28 mouse cellular contexts compared by ENCODE assay signal in genomic region chr15:90789941-90790340, GRCm38 (mm10).
DNase-seq lines count a peak whose midpoint lies in the region; ATAC-seq and TF ChIP-seq lines count a peak whose summit lies in the region.
"Had no signal": no experiment of that assay in that cellular context is flagged by ENCODE, and none has a peak within 500 bp of the region (broad histone marks: within the 10 kb centered on the region; RNA-seq: fewer than 3 reads in every experiment).

No protein-coding gene starts in this region.

- H3K27ac ChIP-seq in forebrain, postnatal 0 days (ENCODE audit: low read depth, low read length): no peak overlapping the region
- H3K27ac ChIP-seq in forebrain, embryonic 15.5 days (replicated peaks): no peak overlapping the region
- 0 out of 2 replicates have a peak overlapping the region, but pooled peaks have one; percentile 10 for H3K27ac ChIP-seq in ES-E14 (ENCODE audit: insufficient read depth, low read depth, low read length, poor library complexity, severe bottlenecking)
- H3K27ac ChIP-seq: embryonic facial prominence, embryonic 10.5 days; embryonic facial prominence, embryonic 13.5 days; forebrain, embryonic 13.5 days; heart, embryonic 15.5 days; hindbrain, embryonic 10.5 days; hindbrain, embryonic 13.5 days had no signal

- no peak for DNase-seq in forebrain, postnatal 0 days
- peak; percentile 38 for DNase-seq in layer of hippocampus, adult 9-11 months
- DNase-seq in layer of hippocampus, adult 9-10 months (ENCODE audit: low spot score): no peak
- peak; percentile 15 for DNase-seq in lung, postnatal 36 days
- no peak for DNase-seq in lung, postnatal 4 days
- DNase-seq in ES-E14 (ENCODE audit: low read depth, low spot score): no peak
- DNase-seq in left cerebral cortex, adult 18-20 months (ENCODE audit: low spot score in 2 of 2): no peak
- DNase-seq: adrenal gland, postnatal 10 days; cerebellum, adult 11-12 months; cerebellum, adult 8-10 months; cerebellum, postnatal 10 days; cerebellum, postnatal 36 days; gastrocnemius, postnatal 25 days; heart, adult 18-20 months; heart, postnatal 10 days; heart, postnatal 36 days had no signal

- no peaks in the 10 kb centered on the region for H3K4me1 ChIP-seq in forebrain, postnatal 0 days (ENCODE audit: insufficient read depth)
- H3K4me1 ChIP-seq in forebrain, embryonic 15.5 days: no peaks in the 10 kb centered on the region
- no peaks in the 10 kb centered on the region for H3K4me1 ChIP-seq in ES-E14 (ENCODE audit: control insufficient read depth in 2 of 2, insufficient read depth in 2 of 2, low read length in 2 of 2, poor library complexity in 1 of 2)
- H3K4me1 ChIP-seq: forebrain, embryonic 13.5 days; heart, embryonic 12.5 days; heart, embryonic 15.5 days; hindbrain, embryonic 13.5 days had no signal

- no peak overlapping the region for H3K4me3 ChIP-seq in forebrain, postnatal 0 days (ENCODE audit: low read depth, low read length)
- H3K4me3 ChIP-seq in forebrain, embryonic 15.5 days: no peak overlapping the region
- H3K4me3 ChIP-seq in ES-E14 (ENCODE audit: insufficient read depth in 1 of 2, low read depth in 1 of 2, low read length in 2 of 2, poor library complexity in 1 of 2, severe bottlenecking in 1 of 2): no peak overlapping the region
- H3K4me3 ChIP-seq: embryonic facial prominence, embryonic 10.5 days; embryonic facial prominence, embryonic 13.5 days; erythroblast, embryonic 14.5 days; forebrain, embryonic 13.5 days; heart, embryonic 12.5 days; heart, embryonic 15.5 days; hindbrain, embryonic 10.5 days; hindbrain, embryonic 13.5 days had no signal

- TF ChIP-seq CTCF in forebrain, postnatal 0 days (IDR thresholded peaks at IDR 0.05; ENCODE audit: low read depth): no peak

- ATAC-seq in forebrain, postnatal 0 days: peak; percentile 20; the same call in 1 of the 2 replicates
- ATAC-seq in forebrain, embryonic 15.5 days (replicated peaks): no peak
- ATAC-seq: forebrain, embryonic 13.5 days; hindbrain, embryonic 16.5 days; Patski had no signal

- 74% methylated on average over 5 of the region's 5 CpGs for WGBS in forebrain, postnatal 0 days
- 81% methylated on average over 5 of the region's 5 CpGs for WGBS in forebrain, embryonic 15.5 days

- H3K4me2 ChIP-seq in forebrain, postnatal 0 days (ENCODE audit: low read depth): no peak overlapping the region
- H3K4me2 ChIP-seq in forebrain, embryonic 15.5 days (replicated peaks): no peak overlapping the region
- H3K4me2 ChIP-seq: embryonic facial prominence, embryonic 13.5 days; forebrain, embryonic 13.5 days; heart, embryonic 12.5 days; heart, embryonic 15.5 days; hindbrain, embryonic 13.5 days had no signal

- no peaks in the 10 kb centered on the region for H3K9me3 ChIP-seq in forebrain, postnatal 0 days (ENCODE audit: low read length)
- no peaks in the 10 kb centered on the region for H3K9me3 ChIP-seq in forebrain, embryonic 15.5 days
- H3K9me3 ChIP-seq in ES-E14 (ENCODE audit: control insufficient read depth, insufficient read depth, low read depth, low read length): no peaks in the 10 kb centered on the region
- H3K9me3 ChIP-seq: embryonic facial prominence, embryonic 10.5 days; embryonic facial prominence, embryonic 13.5 days; forebrain, embryonic 13.5 days; heart, embryonic 12.5 days; heart, embryonic 15.5 days; hindbrain, embryonic 10.5 days; hindbrain, embryonic 13.5 days had no signal

- no peaks in the 10 kb centered on the region for H3K27me3 ChIP-seq in forebrain, postnatal 0 days (ENCODE audit: insufficient read depth, low read length)
- H3K27me3 ChIP-seq in forebrain, embryonic 15.5 days: no peaks in the 10 kb centered on the region
- H3K27me3 ChIP-seq: embryonic facial prominence, embryonic 13.5 days; forebrain, embryonic 13.5 days; heart, embryonic 12.5 days; heart, embryonic 15.5 days; hindbrain, embryonic 13.5 days had no signal

- H3K9ac ChIP-seq in forebrain, postnatal 0 days: no peak overlapping the region
- no peak overlapping the region for H3K9ac ChIP-seq in forebrain, embryonic 15.5 days (replicated peaks)
- no peak overlapping the region for H3K9ac ChIP-seq in ES-E14 (ENCODE audit: insufficient read depth, low read depth, low read length, poor library complexity, severe bottlenecking)
- H3K9ac ChIP-seq: embryonic facial prominence, embryonic 13.5 days; forebrain, embryonic 13.5 days; heart, embryonic 12.5 days; heart, embryonic 15.5 days; hindbrain, embryonic 13.5 days had no signal

- in situ Hi-C loops in ES-E14 (cut with MboI; ENCODE audit: low sequenced_read_pairs in 2 of 2, unreplicated experiment in 2 of 2): no loop called here

- no peaks in the 10 kb centered on the region for H3K36me3 ChIP-seq in forebrain, postnatal 0 days (ENCODE audit: insufficient read depth)
- H3K36me3 ChIP-seq in forebrain, embryonic 15.5 days: no peaks in the 10 kb centered on the region
- no peaks in the 10 kb centered on the region for H3K36me3 ChIP-seq in ES-E14 (ENCODE audit: control insufficient read depth, insufficient read depth, low read length, poor library complexity, severe bottlenecking)
- H3K36me3 ChIP-seq: embryonic facial prominence, embryonic 10.5 days; embryonic facial prominence, embryonic 13.5 days; G1E; heart, embryonic 12.5 days; heart, embryonic 15.5 days; hindbrain, embryonic 10.5 days; hindbrain, embryonic 13.5 days had no signal

TF ChIP-seq in ES-E14, 5 proteins besides CTCF, POLR2A, EP300 and RAD21:
- no peak for TF ChIP-seq CHD2 (IDR thresholded peaks at IDR 0.05; ENCODE audit: low read depth, low read length)
- no peak for TF ChIP-seq ZNF384 (IDR thresholded peaks at IDR 0.05; ENCODE audit: low read depth, low read length)
- TF ChIP-seq ZC3H11A (IDR thresholded peaks at IDR 0.05; ENCODE audit: borderline replicate concordance, low read depth, low read length): no peak
- TF ChIP-seq MAFK (IDR thresholded peaks at IDR 0.05; ENCODE audit: insufficient read depth, low read depth, low read length): no peak
- TF ChIP-seq HCFC1 (IDR thresholded peaks at IDR 0.05; ENCODE audit: borderline replicate concordance, insufficient read depth, low read length): no peak
TF ChIP-seq in ES-E14: peak in this region for 0.

Comparison
In these comparisons a context has a peak if more than half of its experiments do, and no peak if none do; other contexts are left out.
1. DNase-seq: peak in layer of hippocampus, adult 9-11 months (single experiment) and lung, postnatal 36 days (single experiment); none in forebrain, postnatal 0 days (single experiment), layer of hippocampus, adult 9-10 months (single experiment), lung, postnatal 4 days (0 of 2), ES-E14 (single experiment) and left cerebral cortex, adult 18-20 months (0 of 2).